Mouse (Mus musculus) gastrocnemius, postnatal 25 days (tissue): ENCODE data around the gene Cacna2d1. TPM values are rescaled to one million over a fixed set of nuclear protein-coding genes. Genes with fewer than 3 reads are reported as not detected.
A peak's percentile ranks its signal among the peaks of the same experiment; 100 is the strongest.

Experiments
- DNase-seq: peaks from one replicate; pipeline ENCODE4 v3.0.0; 2022
- long read RNA-seq, 2 experiments: library from polyadenylated mRNA; stranded (forward); transcript quantifications; one replicate each; pipeline ENCODE4 v2.0.0; 2021
- total RNA-seq, 2 experiments: library from RNA; stranded (reverse); gene quantifications; 1 replicate in 1 of 2; 2 replicates in 1 of 2; pipeline ENCODE4 v1.2.3; 2021

Cacna2d1 gene
- total RNA-seq: 100 to 1,000 TPM; 286 to 312 TPM
- long read RNA-seq, experiment 1, partial matches to known transcripts: 8 of 35 reads
- long read RNA-seq, experiment 1, other reads (novel, unspliced or antisense): 23 of 35 reads
- long read RNA-seq, experiment 2, transcript Cacna2d1-201 (39 exons, 3,933 nt): major isoform, 20 of 66 reads
- long read RNA-seq, experiment 2, partial matches to known transcripts: 41 of 66 reads
- long read RNA-seq, experiment 2, other reads (novel, unspliced or antisense): 4 of 66 reads

DNA sequence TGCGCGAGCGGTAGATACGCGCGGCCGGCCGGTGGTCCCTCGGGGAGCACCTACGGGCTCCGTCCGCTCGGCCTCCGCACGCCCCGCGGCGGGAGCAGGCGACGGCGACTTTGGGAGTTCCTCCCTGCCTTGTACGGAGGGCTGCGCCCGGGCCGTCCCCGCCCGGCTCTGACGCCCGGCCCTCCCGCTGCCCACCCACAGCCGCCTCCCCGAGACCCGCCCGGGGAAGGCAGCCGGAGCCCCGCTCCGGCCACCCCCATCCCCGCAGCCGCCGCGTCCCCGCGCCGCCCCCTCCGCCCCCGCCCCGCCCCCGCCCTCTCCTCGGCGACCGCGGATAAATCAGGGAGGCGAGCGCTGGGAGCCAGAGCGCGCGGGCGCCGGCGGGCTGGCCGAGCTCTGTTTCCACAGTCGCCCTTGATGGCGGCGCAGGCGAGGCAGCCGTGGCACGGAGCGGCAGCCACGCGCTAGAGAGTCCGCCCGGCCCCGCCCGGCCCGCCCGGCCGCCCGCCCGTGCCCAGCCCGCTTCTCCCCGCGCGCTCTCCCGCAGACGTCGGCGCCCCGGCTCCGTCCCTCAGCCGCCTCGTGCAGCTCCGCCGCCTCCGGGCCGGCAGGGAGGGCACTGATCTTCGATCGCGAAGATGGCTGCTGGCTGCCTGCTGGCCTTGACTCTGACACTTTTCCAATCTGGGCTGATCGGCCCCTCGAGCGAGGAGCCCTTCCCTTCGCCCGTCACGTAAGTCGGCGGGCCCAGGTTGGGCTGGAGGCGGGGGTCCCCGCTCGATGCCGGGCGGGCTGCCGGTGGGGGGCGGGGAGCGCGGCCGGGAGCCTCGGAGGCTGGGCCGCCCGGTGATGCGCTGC lies at the start of gene Cacna2d1:
Gene Cacna2d1, plus strand, starts transcription at position 316 of the 858 bp plus-strand sequence.
- DNase-seq: peak; percentile 81

DNA sequence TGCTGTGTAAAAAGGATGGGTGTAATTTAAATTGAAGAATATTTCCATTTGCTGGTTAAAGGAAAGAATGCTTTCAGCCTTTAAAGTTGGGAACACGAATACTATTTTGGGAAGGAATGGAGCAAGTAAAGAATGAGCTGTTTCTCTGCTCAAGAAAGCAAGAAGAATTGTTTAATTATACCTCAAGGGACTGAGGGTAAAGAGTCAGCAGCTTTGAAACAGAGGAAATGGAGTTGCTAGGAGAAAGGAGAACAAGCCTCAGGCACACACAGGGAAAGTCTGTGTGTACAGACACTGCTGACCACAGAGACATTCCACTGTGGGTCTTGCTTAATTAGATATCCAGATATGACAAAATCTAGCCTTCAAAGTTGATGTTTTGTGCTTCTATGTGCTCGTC lies 39.4 kb upstream of the Cacna2d1 start:
- no peak for DNase-seq

DNA sequence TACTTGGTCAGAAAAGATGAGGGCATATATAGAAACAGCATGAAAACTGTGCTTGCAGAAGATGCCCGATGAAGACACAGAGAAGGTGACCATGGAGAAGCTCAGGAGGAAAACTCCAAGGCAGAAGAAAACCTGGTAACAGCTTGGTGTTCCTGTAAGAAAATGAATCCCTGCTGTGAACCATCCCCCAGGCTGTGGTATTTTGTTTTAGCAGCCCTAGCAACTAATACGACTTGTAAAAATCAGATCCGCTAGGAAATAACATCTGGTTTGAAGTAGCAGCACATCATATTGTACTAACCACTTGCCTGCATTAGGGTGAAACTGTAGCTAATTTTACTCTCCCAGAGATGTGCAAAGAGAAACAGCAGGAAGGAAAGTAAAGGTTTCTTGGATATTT lies 37.8 kb upstream of the Cacna2d1 start:
- DNase-seq: no peak

DNA sequence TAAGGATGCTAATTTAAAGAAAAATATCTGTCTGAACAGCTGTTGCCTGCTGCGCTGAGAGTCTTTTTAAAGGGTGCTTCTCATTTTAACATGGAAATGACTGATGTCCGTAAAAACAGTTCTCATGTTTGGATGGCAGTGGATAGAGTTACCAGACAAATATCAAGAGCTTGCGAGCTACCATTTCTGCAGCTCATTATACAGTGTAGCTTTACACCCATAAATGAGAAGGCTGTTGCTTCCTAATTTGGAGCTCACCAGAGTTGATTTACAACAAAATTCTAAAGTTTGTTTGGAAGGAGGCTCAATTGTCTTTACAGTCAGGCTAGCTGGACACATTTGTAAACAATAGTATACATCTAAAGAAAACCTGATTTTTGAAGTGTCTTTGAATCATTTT lies 28.0 kb upstream of the Cacna2d1 start:
- no peak for DNase-seq

DNA sequence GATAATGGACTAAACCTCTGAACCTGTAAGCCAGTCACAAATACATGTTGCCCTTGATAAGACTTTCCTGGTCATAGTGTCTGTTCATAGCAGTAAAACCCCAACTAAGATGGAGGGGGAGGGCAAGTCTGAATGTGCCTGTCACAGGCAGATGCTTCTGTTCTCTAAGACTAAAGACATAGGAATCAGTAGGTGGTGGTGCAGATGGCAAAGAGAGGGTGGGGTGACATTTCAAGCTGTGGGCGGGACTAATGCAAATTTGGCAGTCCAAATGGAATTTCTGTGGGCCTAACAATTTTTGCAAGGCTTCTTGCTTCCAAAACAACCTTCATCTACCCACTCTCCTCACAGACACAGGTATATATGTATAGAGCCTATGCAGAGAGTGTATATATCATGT lies 19.6 kb upstream of the Cacna2d1 start:
- DNase-seq: no peak

DNA sequence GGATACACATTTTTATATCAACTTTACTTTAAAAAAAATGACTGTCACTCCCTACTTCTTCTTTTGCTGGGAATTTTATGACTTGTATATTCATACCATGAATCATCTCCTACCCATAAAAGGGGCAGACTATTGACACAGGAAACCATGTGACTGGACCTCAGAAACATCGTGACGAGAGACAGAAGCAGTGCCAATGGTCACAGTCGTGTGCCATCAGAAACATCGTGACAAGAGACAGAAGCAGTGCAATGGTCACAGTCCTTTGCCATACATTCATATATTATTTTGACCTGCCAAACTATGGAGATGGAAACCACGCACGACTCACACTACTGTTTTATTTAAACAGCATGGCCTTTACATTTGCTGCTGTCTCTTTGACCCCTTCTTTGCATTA lies 6.0 kb upstream of the Cacna2d1 start:
- DNase-seq: no peak

DNA sequence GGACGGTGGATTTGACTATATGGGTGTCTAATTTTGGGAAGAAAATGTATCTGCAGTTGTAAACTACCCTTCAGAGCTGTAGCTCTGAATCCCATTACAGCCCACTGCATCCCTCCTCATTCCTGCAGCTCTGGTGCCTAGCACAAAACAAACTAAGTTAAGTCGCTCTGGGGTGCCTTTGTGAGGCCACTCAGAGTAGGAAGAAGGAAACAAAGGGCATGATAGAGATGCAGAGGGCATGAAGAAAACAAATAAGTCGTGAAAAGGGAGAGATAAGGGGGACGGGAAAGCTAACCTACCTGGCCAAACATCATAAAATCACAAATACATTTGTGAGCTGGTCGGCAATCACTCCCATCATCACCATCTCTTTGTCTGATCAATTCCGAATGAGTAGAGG lies 1.5 kb upstream of the Cacna2d1 start:
- DNase-seq: no peak

DNA sequence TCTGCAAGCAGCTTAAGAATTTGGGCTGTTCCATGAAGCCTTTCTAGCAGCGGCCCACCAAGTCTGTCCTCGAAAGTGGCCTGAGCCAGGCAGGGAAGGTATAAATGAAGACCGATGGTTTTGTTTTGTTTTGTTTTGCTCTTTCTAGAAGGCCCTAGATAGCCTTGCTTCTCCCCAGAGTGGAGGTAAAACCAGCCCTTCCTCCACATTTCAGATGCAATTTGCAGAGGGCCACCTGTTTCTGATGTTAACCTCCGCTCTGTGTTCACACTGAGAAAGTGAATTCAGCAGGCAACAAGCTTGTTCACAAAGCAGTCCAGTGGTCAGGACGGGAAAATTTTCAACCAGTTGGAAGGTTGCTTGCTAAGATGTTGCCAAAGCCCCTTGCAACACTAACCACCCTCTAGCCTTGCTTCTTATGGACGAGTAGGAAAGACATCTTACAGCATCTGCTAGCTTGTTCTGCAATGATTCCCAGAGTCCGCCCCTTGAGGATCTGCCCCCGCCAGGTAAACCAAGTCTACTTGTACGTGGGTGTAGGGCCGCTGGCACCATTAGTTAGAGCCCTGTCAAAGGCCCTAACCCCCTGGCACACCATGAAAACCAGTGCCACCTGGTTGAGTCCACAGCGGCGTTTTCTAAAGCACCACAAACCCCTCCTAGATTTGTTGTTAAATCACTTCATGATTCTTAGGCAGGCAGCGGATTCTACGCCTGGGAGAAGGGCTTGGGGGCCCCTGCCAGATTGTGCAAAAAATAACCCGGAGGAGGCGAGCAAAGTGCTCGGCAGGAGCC lies 713 bp upstream of the Cacna2d1 start:
- DNase-seq: no peak

DNA sequence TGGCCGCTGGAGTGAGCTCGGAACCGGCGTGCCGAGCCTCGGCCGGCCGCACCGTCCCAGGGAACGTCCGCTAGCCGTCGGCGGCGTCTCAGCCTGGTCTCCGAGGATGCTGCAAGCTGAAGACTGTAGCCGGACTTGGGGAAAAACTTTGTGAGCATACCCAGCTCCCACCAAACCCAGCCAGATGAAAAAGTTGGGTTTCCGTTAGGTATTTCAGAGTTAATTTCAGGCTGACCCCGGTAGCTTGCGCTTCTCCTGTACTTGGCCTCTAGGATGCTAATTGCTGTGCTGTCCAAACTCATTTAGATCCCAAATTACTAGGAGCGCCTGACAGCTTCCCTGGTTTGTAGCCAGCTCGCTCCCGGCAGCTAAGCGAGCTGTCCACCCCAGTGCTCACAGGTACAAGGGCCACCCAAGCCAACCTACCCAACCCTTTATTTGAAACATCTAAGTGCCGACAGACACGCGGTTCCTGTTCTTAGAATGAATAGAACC lies 790 bp downstream of the Cacna2d1 start:
- peak; percentile 8 for DNase-seq

DNA sequence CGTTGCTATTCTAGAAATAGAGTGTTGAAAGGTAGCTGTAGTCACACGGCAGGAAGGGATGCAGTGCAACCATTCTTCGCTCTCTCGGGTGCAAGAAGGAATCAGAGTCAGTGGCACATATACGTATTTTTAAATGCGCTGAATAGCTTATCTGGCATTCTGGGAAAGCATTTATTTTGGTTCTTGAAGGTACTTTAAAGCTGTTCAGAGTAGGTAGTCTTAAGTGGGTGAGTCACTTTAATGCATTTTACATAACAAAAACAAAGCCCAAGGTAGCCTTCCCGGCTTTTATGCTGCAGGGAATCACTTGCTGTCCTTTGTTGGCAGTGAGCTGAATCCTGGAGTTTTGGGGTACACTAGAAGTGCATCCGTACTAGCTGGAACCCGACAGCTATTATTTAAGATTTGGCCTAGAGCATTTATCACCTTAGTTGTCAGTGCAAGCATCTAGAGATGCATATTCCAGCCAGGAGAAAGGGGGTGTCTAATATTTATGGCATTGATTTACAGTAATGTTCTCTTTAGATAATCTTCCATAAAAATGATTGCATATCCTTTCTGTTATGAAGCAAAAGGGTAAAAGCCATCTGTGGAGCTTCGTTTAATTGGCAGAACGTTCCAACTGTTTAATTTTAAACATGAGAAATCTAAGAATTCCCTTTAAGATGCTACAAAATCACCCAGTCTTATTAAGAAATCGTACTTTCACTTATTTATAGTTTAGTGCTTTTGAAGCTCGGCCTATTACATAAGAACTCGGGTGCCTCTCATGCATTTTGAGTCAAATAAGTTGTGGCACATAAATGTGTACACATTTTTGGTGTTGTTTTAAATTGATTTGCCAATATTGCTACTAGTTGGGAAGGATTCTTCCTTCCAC lies 1.6 kb downstream of the Cacna2d1 start:
- DNase-seq: no peak

DNA sequence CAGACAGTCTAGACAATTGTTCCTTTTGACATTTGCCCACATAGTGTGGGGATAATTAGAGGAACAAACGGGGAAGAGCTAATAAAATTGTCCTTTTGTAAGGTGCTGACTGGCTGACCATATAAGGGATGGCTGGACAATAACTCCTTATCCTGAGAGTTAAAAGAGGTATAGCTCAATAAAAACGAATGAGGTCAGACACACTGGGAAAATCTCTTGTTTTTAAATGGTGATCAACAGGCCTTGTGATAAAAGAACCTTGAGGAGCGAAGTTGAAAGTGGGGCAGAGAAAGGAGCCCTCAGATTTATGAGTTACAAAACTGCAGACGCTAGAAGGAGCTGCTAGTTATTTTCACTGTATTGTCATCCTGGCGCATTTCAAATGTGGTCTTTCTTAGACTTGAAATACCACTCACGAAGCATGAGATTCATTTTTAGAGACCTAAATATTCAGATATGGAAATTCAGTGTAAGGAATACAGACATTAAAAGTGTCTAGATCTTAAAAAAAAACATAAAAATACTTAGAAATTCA lies 6.8 kb downstream of the Cacna2d1 start:
- no peak for DNase-seq

DNA sequence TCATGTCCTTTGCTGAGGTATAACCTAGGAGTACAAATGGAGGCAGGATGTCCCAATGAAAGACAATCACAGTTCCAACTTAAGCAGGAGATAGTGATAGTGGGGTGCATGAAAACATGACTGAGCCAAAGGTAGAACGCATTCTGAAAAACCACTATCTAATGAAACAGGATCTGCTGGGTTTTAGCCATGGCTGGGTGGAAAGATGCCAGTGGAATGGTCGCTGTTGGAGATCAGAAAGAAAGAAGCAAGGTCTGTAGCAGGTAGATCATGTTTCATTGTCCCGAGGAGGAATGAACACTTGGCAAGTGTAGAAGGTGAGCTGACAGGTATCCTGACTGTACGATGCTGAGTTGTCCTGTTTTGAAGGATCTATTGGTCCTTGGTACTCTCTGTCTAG lies 7.6 kb downstream of the Cacna2d1 start:
- DNase-seq: no peak

DNA sequence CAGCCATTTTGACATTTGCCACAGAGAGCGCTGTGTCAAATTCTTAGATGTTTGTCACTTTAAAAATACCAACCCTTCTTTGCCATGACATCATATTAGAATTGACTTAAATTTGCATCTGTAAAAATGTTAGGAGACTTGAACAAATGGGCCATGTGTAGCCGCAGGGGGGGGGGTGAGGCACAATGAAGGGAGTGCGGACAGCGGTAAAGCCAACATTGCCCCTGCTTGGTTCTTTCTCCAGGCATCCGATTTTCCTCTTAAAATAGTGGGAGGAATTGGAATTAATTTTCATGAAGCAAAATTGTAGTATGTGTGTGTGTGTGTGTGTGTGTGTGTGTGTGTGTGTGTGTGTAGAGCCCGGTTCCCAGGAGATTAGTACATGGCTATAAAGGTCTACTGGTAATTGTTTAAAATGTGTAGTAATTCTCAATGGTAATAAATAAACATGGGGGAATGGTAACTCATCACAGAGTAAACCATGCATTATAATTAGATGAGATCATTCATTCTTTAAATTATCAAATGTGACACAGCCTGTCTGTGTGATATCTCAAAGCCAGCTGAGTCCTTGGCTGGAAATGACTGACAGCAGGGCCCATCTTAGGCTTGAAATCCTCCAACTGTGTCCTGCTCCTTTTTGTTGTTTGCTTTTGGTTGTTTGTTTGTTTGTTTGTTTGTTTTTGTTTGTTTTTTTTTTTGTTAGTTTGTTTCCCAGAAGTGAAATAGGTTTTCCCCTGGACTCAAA lies 14.0 kb downstream of the Cacna2d1 start:
- DNase-seq: no peak

DNA sequence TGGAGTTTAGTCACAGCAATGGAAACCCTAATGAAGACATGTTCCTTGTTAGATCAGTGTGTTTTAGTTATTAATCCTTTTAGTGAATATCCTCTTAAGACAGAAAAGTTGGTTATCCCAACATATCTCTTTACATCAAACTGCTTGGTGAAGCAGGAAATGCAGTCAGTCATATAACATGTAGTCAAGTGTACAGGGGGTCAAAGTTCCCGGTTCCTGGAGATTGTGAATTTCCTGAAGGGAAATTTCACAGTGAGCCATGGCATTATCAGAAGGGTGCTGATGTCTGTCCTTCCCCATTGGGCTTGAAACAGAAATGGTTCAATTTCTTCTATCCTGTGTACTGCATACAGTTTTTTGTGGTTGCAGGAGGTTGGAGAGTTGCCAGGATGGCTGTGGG lies 25.3 kb downstream of the Cacna2d1 start:
- no peak for DNase-seq

DNA sequence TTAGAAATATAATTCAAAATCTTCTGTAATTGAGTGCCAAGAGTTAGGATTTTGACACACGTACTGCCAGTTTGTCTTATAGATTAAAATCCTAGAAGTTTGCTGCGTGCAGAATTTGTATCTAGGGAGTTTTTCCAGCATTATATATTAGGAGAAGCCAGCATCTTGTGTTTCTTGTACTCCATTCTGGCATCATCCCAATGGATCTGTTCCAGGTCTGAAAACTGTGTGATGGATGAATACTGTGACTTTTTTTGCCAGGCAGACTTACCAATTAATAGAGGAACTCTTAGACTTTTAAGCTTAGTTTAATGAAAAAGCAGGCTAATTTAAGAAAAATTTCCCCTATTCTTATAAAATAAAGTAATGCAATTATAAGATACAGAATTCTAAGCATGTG lies 27.4 kb downstream of the Cacna2d1 start:
- DNase-seq: no peak

DNA sequence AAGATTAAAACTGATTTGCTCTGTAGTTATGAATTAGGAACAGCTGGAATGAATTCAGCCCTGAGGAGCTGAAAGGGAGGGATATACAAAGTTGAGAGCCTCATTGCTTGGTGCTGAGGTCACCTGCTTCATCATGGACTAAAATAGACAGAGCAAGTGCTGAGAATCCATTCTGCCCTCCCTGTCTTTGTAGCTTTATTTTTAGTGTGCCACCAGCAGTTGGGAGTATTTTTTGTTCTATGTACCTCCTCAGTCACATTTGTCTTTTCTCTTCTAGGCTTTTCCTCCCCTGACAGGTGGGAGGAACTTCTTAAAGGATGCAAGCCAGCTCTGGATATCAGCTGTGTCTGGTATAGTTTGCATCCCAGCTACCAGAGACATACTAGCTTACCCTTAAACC lies 32.4 kb downstream of the Cacna2d1 start:
- no peak for DNase-seq

DNA sequence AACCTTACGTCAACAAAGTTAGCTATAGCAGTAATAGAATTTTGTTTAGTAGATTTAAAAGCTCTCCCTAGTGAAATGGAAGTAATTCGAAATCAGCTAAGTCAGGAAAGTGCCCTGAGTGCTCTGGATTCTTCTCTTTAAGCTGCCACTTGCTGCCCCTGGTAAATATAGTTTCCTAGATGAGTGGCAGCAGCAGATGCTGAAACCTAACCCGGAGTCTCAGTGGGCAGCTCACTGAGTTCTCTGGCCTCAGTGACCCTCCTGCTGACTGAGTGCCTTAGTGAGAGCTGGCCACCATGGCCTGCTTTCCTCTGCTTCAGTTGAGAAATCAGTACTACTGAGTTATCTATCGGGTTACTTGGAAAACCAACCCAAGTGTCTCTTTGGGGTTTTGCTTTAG lies 37.3 kb downstream of the Cacna2d1 start:
- DNase-seq: peak; percentile 83

DNA sequence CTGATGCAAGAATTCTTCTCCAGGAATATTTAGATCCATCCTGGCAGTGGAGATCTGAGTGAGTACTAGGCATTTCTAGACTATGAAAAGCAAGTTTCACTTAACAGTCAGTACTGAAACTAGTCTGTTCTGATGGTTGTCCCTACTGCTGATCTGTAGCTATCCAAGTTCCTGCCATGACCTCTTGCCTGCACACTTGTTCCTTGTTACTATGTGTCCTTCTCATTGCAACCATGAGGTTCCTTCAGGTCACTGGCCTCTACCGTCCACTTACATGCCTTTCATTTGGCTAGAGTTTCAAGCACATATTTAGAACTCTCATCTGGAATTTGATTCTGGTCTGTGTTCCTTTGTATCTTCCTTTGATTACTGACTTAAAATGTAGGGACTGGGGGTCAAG lies 37.9 kb downstream of the Cacna2d1 start:
- DNase-seq: peak; percentile 40

DNA sequence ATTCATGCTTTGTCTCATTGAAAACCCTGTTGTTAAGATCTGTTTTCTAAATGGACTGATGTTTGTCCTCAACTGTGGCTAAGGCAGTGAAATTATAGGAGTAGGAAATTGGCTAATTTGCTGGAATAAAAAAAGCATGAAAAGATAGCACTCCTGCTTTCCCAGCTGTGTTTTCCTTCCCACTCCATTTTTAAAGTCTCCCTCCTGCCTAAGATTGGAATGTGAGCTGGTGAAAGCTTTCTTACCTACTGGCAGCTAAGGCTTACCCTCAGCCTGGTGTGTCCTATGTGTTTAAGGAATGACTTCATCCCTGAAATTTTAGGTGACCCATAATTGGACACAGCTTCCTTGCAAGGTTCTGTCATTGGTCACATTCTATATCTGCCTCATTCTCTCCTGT lies 40.2 kb downstream of the Cacna2d1 start:
- no peak for DNase-seq

DNA sequence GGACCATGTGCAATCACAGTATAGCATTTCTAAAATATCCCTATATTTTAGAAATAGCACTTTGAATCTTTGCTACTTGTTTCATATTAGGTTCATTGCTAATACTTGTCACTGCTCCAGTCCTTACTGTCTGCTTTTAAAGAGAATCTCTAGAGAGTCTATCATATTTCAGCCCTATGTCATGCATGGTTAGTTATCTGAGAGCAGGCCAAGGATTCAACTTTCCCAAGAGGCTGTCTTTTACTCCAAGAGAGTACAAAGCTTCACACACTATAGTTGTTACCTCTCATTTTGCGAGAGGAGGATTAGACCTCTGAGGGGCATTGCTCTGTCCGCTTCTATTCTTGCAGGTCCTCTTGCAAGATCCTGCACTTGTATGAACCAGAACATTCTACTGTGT lies 44.7 kb downstream of the Cacna2d1 start:
- no peak for DNase-seq

DNA sequence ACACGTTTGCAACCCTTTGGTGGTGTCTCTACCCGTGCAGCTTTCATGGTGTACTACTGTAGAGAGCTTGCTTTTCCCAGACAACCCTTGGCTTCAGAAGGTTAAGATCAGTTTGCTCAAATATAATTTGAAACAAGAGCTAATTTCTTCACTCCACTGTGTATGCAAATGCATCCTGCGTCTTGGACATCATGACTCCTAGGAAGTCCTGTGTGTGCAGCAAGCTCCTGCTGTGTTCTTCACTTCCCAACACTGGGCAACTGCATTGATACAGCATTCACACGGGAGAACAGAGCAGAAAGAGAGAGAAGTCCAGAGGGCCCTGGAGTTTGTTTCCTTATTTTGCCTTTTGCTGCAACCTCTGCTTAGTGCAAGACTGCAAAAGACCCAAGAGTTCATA lies 48.1 kb downstream of the Cacna2d1 start:
- DNase-seq: no peak
